Mouse (Mus musculus) kidney, postnatal 14 days (tissue): ENCODE measurements around the gene Gm45062.
"Not testable (repeated sequence)": the region's sequence is repeated elsewhere in the genome, so short reads cannot be mapped to it uniquely, and the experiment has no call there.

Source experiments
- DNase-seq: peaks from one replicate; pipeline ENCODE4 v3.0.0; 2022; ENCODE audit warnings: mixed read lengths

Gene Gm45062

GRCm38 (mm10) chr6:8316201-8316600, 57.0 kb downstream of the Gm45062 start:
- DNase-seq = no peak

DNA sequence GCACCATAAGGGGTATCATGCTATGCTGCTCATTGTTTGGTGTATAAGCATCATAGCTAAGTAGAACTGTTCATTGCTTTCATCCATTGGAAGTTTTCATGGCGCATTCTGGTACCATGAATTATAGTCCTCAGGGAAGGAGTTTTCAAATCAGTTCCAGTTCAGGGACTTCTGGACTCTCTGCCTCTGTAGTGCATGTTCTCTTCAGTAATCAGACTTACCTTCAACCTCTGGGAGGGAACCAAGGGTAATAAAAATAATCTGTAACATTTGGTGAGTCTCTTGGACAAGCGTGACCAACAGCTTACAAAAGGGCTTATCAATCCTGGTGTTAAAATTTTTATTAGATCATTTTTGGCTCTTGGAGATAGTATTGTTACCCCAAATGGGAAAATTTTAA, 60.3 kb downstream of the Gm45062 start:
- DNase-seq = no peak

DNA sequence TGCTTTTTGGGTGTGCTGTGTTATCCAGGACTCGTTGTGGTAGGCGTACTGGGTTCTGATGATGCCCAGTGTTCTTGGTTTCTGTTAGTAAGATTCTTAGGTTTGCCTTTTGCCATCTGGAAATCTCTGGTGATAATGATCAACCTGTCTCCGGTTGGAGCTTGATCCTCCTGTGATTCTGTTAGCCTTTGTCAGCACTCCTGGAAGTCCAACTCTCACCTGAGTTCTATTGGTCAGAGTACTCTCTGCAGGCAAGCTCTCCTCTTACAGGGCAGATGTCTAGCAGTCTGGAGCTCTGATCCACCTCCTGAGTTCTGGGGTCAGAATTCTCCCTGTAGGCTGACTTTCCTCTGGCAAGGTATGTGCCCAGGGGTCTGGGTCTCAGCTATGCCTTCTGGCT, 72.2 kb downstream of the Gm45062 start:
- not testable (repeated sequence) for DNase-seq

DNA sequence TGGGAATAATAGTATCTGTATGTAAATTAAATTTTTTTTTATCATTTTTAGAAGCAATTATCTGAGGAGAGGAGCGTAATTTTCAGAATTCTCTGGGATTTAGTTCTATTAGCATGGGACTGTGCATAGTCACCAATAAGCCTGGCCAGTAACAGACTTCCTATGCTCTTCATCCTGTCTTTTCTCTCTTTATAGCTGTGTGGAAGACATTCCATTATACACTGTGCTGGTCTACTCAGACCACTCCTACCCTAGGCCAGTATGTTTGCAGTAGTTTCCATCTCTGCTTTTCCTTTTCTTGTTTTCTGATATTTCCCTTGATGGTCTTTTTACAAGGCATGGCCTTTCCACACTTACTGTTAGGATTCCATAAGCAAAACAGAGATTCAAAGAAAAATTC, 74.1 kb downstream of the Gm45062 start:
- no peak for DNase-seq

DNA sequence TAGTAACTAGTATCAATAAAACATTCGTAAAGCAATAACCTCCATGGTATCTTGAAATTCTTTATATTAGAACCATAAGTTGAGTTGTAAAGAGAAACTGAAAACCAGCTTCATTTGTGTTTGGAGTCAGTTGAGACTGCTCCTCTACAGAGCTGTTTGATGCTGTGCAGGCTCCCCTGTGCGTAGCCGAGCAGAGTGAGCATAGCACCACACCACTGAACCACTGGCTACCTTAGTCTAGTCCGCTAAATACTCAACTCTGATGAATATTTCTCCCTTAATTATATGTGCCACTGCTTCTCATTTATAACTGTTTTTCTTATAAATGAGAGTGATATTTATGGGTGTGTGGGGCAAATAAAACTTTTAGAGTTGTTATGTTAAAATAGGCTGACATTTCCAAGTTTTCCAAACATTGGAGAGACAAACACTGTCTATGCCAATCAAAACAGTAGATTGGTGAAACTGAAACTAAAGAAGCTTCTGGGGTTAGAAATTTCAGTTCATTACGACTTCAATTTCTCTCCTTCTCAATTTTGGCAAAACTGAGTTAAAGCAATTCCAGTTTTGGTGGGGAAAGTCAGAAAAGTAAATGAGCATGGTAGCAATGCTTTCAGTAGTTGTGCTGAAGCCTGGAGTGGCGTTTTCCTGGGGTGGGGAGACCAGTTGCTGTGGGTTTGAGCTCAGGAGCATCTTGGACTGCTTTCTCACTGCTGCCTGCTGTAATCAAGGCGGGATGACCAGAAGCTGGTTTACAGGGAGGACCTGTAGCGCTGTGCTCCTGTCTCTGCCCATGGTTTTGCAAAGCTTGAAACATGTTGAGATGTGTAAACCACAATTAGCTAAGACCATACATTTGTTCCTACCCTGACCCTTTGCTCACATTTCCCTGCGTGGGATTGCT, 77.5 kb downstream of the Gm45062 start:
- no peak for DNase-seq

GRCm38 (mm10) chr6:8339453-8339852, 80.2 kb downstream of the Gm45062 start:
- no peak for DNase-seq

- no peak for DNase-seq
Observed at GRCm38 (mm10) chr6:8343271-8343670, 84.0 kb downstream of the Gm45062 start.

DNA sequence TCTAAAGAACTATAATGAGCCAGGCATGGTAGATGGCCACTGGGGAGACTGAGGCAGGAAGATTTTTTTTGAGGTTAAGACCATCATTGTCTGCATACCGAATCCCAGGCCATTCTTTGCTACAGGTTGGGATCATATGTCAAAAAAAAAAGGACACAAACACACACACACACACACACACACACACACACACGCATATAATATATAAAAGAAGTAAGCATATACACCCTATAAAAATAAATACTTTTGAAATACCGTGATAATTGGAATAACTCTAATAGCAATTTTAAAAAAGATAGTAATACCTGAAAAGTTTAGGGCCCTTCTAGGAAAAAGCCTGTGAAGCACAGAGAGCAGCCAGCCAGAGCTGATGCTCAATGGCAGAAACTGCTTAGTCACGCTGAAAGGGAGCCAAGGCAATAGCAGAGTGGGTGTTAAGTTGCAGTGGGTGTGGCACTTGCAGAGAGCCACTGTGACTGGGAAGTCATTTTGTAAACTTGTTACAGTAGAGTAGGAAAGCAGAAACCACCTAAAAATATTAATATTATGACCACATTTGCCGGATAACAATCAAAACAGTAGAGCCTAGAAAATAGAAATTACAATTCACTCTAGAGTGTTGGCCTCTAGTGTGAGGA, 86.1 kb downstream of the Gm45062 start:
- DNase-seq = peak; percentile 36

DNA sequence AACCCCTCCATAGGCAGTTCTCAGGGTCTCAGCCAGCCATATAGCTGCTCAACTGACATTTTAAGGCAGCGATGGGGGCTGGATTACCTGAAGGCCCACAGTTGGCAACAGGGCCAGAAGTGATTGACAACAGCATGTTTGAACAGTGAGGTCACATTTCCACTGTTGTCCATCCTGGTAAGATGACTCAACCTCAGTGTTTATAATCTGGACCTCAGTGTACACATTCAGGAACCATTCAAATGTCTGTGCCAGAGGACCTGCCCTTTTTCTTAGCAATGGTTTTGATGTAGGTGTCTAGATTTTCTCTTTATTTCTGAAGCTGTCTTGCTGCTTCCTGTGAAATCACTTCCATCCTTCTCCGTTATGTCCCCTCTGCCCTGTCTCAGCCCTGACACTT, 87.9 kb downstream of the Gm45062 start:
- no peak for DNase-seq

GRCm38 (mm10) chr6:8348344-8348743, 89.1 kb downstream of the Gm45062 start:
- DNase-seq = no peak

- DNase-seq = no peak
Observed at GRCm38 (mm10) chr6:8349060-8349670, 89.9 kb downstream of the Gm45062 start.

DNA sequence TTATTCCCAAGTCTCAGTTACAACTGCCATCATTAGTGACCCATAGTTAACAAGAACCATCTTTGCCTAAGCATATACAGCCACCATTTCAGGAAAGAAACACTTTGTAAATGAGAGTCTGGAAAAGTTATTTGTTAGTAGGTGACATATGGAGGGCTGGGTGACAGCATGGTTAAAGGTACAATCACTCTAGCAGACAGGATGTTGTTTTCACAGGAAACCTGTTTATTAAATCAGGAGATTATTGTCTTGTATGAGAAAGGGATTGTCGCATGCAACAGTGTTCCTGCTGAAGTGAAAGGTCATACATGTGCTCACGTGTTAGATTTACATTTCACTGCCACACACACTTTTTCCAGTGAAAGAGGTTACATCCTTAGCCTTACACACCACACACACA, 92.3 kb downstream of the Gm45062 start:
- DNase-seq = no peak

GRCm38 (mm10) chr6:8352533-8353168, 93.4 kb downstream of the Gm45062 start:
- no peak for DNase-seq

- DNase-seq = no peak
Observed at GRCm38 (mm10) chr6:8353461-8353860, 94.2 kb downstream of the Gm45062 start.

DNA sequence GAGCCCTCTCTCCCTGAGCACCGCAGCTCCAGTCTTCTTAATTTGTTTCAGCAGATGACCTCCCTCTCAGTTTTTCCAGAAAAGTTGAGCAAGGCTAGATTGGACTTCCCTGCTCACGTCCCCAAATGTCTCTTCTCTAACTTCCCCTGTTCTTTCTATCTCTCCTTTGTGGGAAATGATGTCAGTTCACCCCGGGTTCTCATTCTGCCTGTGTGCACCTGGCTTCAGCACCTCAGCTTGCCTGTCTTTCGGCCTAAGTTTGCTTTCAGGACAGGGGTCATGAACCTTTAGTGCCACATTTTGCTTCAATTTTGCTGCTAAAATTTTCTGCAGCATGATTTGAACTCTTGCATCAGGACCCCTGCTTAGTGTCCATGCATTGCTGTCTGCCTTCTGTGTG, 95.6 kb downstream of the Gm45062 start:
- no peak for DNase-seq

DNA sequence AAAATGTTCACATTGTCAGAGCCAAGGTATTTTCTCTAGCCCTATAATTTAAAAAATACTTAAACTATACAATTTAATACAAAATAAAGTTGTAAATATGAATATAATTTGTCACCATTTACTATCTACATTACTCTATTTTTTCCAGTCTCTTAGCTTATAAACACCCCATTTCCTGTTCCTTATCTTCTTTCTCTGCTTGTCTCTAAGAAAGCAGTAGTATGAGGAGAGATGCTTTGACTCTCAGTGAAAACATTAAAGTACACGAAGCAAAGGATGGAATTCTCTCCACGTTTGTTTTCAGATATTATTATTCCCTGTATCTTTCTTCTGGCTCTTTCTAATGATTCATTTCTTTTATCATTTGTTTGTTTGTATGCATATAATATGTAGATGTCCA, 99.0 kb downstream of the Gm45062 start:
- no peak for DNase-seq

DNA sequence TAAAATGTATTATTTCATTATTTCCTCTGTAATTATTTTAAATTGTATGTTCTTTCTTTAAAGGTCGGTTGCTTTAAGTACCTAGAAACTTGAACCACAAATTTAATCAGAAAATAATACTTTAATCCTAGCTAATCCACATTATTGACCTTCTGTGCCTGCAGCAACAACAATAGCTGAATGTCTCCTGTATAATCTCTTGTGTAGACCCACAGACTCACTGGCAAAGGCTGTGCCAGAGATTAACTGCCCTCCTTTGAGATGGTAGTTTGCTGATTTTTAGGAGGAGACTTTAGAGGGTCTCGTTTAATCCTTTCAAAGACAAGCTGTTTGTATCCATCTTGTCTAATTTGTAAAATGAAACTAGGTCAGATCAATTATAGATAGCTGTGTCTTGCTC, 99.5 kb downstream of the Gm45062 start:
- no peak for DNase-seq

DNA sequence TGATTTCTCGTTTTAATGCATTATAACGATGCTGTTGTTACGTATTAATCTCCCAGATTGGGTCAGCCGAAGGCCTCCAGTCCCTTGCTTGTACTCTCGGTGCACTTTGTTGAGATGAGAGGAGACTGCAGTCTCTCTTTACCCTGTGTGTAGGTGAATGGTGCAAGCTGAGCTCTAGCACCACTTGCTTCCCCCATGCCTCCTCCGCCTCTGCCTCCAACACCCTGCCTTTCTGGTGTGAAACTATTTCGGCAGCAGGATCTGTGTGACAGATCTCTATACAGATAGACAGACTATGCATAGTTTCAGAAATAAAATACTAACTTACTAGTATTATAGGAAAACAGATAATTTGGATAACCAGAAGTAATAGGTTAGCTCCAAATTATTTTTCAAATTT, 101.6 kb downstream of the Gm45062 start:
- DNase-seq = no peak

- no peak for DNase-seq
Observed at GRCm38 (mm10) chr6:8364033-8364756, 104.9 kb downstream of the Gm45062 start.

GRCm38 (mm10) chr6:8364757-8365150, 105.5 kb downstream of the Gm45062 start:
- no peak for DNase-seq

DNA sequence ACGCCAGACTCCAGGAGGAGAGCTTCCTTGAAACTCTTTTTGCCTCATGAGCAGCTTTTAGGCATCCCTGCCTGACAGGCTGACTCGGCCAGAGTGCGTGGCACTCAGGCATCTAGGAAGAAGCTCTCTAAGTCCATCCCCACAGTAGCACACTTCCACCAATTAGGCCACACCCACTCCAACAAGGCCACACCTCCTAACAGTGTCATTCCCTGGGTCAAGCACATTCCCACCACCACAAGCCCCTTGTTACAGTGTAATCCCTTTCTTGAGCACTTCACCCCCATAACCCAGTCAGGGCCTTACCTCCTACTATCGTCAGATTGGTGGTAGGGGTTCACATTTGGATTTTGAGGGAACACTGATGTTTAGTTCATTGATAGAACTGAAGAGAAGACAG, 108.4 kb downstream of the Gm45062 start:
- DNase-seq = no peak

DNA sequence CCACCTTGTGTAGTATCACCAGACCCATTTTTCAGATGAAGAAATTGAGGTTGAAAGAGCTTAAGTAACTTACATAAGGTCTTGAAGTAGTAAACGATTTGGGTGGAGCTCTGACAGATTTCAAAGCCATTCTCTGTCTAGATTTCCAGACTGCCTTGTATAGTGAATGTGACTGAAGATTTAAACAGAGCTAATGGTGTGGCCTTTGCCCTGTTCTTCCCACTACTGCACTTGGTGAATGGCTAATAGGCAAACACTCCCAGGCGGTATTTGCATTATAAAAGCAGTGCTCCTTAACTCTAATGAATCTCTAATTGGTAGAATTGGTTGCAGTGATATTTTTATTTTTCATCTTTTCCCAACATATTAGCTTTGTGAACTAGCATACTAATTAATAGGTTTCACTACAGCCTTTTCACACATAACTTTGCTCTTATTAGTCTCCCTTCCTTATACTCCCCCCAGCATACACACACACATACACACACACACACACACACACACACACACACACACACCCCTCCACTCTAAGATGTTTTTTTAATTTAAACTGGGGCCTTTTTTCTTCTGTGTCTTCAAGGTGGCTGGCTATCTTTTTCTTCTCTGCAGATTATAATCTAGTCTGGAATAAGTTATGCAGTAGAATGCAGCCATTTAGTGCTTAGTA, 109.1 kb downstream of the Gm45062 start:
- no peak for DNase-seq
